Mouse (Mus musculus) left cerebral cortex, adult 2 months (tissue): ENCODE measurements around the gene Hist2h2aa2. TPM values are rescaled to one million over a fixed set of nuclear protein-coding genes. Genes with fewer than 3 reads are reported as not detected.
"Not testable (repeated sequence)": the region's sequence is repeated elsewhere in the genome, so short reads cannot be mapped to it uniquely, and the experiment has no call there.

Experiments used
- DNase-seq, 2 experiments: peaks; one replicate each; pipeline ENCODE4 v3.0.0; 2021 to 2022; ENCODE audit warnings: low spot score in 2 of 2, mixed read lengths in 1 of 2; ENCODE audit errors: extremely low spot score in 1 of 2
- H3K27ac ChIP-seq: fragments of 200-600 bp; 2 replicates; pipeline ENCODE4 v1.8.1; 2022
- H3K4me3 ChIP-seq: fragments of 200-600 bp; 2 replicates; pipeline ENCODE4 v1.8.1; 2022
- CTCF ChIP-seq: fragments of 200-600 bp; IDR thresholded peaks from 2 replicates; pipeline ENCODE4 v1.8.1; 2022; ENCODE audit warnings: antibody characterized with exemption, mild to moderate bottlenecking, moderate library complexity
- intact Hi-C: fragments of 180-260 bp; cut with DNase I; formaldehyde crosslinking; loops from one replicate; pipeline ENCODE4 v1.15.1; 2025
- total RNA-seq, 2 experiments: library from RNA; stranded (reverse); gene quantifications; 2 replicates each; pipeline ENCODE4 v1.2.3; 2021

Hist2h2aa2 gene
- total RNA-seq, 2 experiments from 2014 or later, result 156 to 184 TPM

DNA sequence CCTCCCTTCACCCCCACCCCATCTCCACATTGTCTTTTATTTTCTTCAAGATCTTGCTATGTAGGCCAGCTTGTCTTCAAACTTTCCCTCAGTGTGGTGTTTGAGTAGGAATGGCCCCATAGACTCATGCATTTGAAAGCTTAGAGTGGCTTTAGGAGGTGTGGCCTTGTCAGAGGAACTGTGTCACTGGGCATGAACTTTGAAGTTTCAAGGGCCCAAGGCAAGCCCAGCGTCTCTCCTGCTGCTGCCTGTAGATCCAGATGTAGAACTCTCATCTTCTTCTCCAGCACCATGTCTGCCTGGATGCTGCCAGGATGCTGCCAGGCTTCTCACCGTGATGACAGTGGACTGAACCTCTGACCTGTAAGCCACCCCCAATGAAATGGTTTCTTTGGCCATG lies 11.2 kb downstream of the Hist2h2aa2 start:
- intact Hi-C loops, result loop anchor here (5.0 kb wide), 1 partner anchor 957 kb away; no protein-coding TSS in a partner anchor
- TF ChIP-seq CTCF, result no peak
- Histone ChIP-seq H3K4me3 (no peak overlapping the region), H3K27ac (no peak overlapping the region)
- DNase-seq, result no peak

DNA sequence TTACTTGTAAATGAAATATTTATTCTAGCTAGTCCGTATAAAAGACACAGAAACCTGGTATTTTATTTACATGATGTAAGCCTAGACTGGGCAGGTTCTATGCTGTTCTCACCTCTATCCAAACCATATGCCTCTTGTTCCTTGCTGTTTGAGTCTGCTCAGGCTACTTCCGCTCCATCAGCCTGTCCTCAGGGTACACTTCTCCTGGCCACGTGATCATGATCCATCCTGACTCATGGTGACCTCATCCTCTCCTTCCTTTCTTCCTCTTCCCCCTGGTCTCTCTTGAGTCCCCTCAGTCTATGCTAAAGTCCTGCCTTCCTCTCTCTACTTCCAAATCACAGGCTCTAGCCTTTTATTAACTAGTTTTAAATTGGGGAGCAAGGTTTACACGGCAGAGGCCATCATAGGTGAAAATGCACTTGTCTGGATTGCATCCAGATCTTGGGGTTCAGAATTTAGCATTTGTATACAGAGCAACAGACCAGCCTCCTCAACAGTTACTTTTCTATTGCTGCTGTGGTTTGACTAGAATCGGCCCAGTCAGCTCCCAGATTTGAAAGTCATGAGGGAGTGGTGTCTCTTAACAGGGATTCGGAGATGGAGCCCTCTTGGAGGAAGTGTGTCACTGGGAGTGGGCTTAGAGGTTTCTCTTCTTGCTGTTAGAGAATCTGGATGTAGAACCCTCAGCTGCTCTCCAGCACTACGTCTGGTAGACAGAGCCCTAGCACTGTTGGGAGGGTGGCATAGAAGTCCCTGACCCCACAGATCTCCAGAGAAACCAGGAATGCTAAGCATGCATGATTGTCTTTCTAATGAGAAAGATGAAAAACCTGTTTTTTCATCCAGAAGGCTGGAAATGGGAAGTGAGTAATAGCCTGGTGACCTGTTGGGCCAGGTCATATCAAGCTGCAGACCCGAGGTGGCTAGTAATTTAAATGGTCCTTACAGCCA lies 13.1 kb downstream of the Hist2h2aa2 start:
- H3K27ac ChIP-seq, result no peak overlapping the region

DNA sequence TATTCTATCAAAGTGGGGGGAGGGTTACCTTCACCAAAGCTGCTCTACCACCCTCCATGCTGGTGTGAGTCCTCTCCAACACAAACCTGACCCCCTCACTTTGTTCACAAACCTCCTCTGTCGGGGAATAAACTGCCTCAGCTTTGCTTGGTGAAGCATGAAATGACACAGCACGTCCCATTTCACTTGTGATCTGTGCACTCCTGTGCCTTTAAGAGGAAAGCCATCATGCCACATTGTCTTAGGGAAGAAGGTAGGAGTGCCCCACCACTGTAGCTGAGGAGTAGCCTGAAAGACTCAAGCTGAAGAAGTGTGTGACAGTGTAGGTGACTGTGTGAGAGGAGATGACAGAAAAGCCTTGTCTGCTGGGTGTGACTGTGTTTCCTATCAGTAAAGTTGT lies 14.7 kb downstream of the Hist2h2aa2 start:
- intact Hi-C loops, result loop anchor here (5.0 kb wide), 1 partner anchor 953 kb away; no protein-coding TSS in a partner anchor
- H3K27ac ChIP-seq, result no peak overlapping the region
- DNase-seq, result no peak
- TF ChIP-seq CTCF, result no peak
- H3K4me3 ChIP-seq, result no peak overlapping the region

More for the DNA sequence above, 13.1 kb downstream of the Hist2h2aa2 start:
- H3K4me3 ChIP-seq, result no peak overlapping the region
- intact Hi-C loops, result loop anchor here (5.0 kb wide), 1 partner anchor 955 kb away; no protein-coding TSS in a partner anchor
- no peak for DNase-seq
- no peak for TF ChIP-seq CTCF

DNA sequence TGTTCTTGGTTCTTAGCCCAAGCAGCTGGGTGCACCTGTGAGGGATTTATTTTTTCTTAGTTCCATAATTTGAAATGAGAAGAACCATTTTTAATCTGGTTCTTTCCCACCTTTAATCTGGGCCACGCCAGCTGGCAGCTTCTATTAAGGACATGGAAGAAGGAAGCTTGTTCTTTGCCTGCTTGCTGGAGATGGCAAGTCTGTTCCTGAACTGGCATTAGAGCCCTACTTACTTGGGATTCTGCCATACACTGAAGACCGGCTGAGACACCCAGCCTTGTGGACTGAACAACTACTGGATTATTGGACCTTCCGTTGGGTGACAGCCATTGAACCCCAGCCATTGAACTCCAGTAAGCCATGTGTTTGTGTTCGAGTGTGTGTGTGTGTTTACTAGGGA lies 17.3 kb downstream of the Hist2h2aa2 start:
- DNase-seq, result no peak
- intact Hi-C loops, result loop anchor here (2.0 kb wide), 1 partner anchor 14 kb away; no protein-coding TSS in a partner anchor
- no peak for TF ChIP-seq CTCF
- Histone ChIP-seq H3K4me3 (no peak overlapping the region), H3K27ac (no peak overlapping the region; the same call in 1 of the 2 replicates)

DNA sequence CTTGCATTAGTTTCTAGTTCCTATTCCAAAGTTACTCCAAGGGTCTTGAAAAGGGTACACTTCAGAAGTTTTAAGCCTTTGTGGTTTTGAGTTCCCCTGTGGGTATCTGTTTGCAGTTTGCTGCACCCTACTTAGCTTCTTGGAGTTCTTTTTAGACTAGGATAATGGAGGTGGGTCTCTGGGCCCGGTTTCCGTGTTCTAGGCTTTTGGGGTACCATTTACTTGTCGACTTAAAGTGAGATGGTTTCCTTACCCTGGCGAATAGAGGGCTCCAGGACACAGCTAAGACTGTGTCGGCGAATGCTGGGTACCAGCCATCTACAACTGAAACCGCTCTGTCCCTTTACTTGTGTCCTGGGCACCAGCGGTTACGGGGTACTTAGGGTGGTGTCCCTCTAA lies 18.4 kb downstream of the Hist2h2aa2 start:
- TF ChIP-seq CTCF, result no peak
- intact Hi-C loops, result loop anchor here (2.0 kb wide), 2 partner anchors 15 to 41 kb away; partner anchors contain the start of gene Hist2h4

DNA sequence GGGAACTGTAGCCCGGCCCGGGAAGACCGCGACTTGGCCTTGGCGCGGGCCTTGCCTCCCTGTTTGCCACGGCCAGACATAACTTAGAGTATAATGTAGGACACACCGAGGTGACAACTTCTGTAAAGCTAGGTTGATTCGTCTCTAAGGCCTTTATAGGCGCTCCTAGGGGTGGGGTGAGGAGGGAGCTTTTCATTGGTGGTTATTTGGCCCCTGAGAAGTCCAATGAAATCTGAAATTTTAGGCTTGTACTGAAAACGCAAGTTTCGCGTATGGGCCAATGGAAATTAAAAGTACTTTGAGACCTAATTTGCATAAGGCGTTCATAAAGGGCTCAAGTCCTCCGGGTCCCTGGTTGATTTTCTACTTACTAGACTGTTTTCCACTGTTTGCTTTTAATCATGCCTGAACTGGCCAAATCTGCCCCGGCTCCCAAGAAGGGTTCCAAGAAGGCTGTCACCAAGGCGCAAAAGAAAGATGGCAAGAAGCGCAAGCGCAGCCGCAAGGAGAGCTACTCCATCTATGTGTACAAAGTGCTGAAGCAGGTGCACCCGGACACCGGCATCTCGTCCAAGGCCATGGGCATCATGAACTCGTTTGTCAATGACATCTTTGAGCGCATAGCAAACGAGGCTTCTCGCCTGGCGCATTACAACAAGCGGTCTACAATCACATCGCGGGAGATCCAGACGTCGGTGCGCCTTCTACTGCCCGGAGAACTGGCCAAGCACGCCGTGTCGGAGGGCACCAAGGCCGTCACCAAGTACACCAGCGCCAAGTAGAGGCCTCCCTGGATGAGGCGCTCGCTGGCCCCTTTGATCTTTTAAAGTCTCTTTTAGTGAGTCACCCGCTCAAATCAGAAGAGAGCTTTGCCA lies 19.1 kb downstream of the Hist2h2aa2 start, which contains the start of the genes Hist2h2ac and Hist2h2be:
Gene Hist2h2ac (minus strand): TSS at position 116 of the 875 bp plus-strand sequence.
Gene Hist2h2be (plus strand): TSS at position 355 of the 875 bp plus-strand sequence.
- TF ChIP-seq CTCF, result peak; percentile 7; the same call in 1 of the 2 replicates

More for the DNA sequence above, 18.4 kb downstream of the Hist2h2aa2 start:
- Histone ChIP-seq H3K4me3 (peak overlapping the region; percentile 77), H3K27ac (peak overlapping the region; percentile 98)
- no peak for DNase-seq

DNA sequence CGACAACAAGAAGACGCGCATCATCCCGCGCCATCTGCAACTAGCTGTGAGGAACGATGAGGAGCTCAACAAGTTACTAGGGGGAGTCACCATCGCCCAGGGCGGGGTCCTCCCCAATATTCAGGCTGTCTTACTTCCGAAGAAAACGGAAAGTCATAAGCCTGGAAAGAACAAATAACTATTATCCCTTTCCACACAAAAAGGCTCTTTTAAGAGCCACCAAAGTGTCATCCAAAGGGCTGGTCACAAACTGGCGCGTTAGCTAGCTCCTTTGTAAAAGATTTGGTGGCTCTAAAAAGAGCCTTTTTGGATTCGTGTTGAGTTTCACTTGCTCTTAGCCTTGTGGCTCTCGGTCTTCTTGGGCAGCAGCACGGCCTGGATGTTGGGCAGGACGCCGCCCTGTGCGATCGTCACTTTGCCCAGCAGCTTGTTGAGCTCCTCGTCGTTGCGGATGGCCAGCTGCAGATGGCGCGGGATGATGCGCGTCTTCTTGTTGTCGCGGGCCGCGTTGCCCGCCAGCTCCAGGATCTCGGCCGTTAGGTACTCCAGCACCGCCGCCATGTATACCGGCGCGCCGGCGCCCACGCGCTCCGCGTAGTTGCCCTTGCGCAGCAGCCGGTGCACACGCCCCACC lies 19.8 kb downstream of the Hist2h2aa2 start:
- Histone ChIP-seq H3K27ac (peak overlapping the region; percentile 98), H3K4me3 (peak overlapping the region; percentile 77)
- intact Hi-C loops, result loop anchor here (2.0 kb wide), 1 partner anchor 43 kb away; the partner anchor contains the start of gene Hist2h4
- DNase-seq, result not testable (repeated sequence)

More for the DNA sequence above, 19.1 kb downstream of the Hist2h2aa2 start, which contains the start of the genes Hist2h2ac and Hist2h2be:
- peak within 1 kb of the TSS; percentile 77 for H3K4me3 ChIP-seq
- intact Hi-C loops, result loop anchor here (2.0 kb wide), 1 partner anchor 42 kb away; the partner anchor contains the start of gene Hist2h4
- DNase-seq, result peak; percentile 78 to 84
- H3K27ac ChIP-seq, result peak within 1 kb of the TSS; percentile 98

DNA sequence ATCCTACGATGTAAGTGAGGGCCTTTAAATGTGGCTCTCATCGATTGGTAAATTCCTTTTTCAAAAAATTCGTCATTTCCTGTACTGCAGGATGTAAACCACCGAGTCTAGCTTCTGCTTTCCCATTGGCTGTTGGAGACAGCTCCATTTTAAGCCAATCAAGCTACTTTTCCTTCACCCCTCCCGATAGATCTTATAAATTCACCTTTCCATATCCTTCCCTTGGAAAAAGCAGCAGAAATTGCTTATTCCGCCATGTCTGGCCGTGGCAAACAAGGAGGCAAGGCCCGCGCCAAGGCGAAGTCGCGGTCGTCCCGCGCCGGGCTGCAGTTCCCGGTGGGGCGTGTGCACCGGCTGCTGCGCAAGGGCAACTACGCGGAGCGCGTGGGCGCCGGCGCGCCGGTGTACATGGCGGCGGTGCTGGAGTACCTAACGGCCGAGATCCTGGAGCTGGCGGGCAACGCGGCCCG lies 20.4 kb downstream of the Hist2h2aa2 start, which contains the start of the genes Bola1 and Hist2h2ab:
Gene Bola1 (minus strand): TSS at position 49 of the 470 bp plus-strand sequence.
Gene Hist2h2ab (plus strand): TSS at position 205 of the 470 bp plus-strand sequence.
- H3K27ac ChIP-seq, result peak within 1 kb of the TSS; percentile 98
- H3K4me3 ChIP-seq, result peak within 1 kb of the TSS; percentile 77
- no peak for TF ChIP-seq CTCF
- intact Hi-C loops, result loop anchor here (2.0 to 5.0 kb wide), 2 partner anchors 43 to 152 kb away; partner anchors contain the start of gene Hist2h4
- DNase-seq, result peak; percentile 75 to 76

DNA sequence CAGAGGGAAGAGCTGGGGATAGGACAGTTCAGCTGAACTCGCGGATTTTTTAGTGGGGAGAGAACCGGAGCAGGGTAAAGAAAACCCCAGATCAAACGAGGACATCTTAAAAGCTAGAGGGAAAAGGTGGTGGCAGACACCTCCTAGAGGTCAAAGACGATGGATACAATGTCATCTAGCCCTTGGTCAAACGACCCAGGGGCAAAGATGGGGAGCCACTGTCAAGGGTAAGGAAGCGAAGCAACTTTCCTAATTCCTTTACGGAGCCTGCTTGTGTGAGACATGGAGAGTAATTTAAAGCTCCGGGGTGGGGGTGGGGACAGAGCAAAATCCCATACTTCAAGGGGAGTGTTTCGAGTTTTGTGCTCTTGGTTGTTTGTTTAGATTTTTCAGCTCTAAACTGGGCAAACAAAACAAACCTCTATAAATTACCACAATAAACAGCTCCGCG lies 20.9 kb downstream of the Hist2h2aa2 start:
- intact Hi-C loops, result loop anchor here (5.0 kb wide), 1 partner anchor 152 kb away; no protein-coding TSS in a partner anchor
- DNase-seq, result peak in 1 of 2 experiments; percentile 25
- TF ChIP-seq CTCF, result peak; percentile 28
- H3K27ac ChIP-seq, result peak overlapping the region; percentile 98
- H3K4me3 ChIP-seq, result peak overlapping the region; percentile 77

DNA sequence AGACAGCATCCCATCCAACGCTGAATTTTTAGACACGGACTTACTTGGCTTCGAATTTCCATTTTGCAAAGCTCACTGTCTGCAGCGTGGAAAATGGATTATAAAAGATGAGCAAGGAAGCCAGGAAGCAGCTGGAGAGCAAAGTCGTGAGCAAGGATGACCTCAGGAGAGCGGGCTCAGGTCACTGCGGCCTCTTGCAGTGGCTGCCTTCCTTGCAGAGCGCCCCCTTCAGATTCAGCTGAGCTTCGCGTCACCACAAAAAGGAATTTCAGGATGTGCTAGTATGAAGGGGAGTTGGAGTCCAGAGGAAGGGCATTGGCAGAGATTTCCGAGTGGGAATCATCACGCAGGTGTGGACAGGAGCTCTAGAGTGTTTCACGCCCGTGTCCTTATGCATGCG lies 30.8 kb downstream of the Hist2h2aa2 start:
- Histone ChIP-seq H3K27ac (no peak overlapping the region), H3K4me3 (no peak overlapping the region)
- DNase-seq, result no peak
- intact Hi-C loops, result no loop called here
- peak; percentile 34 for TF ChIP-seq CTCF
